Mouse (Mus musculus): ENCODE results near the gene Hoxc6.

Gene Hoxc6

GRCm38 (mm10) chr15:103014166-103015008, 16.3 kb downstream of the Hoxc6 start:
- no peak for DNase-seq

- no peak for DNase-seq
Measured at GRCm38 (mm10) chr15:103015009-103015399, 16.9 kb downstream of the Hoxc6 start.

DNA sequence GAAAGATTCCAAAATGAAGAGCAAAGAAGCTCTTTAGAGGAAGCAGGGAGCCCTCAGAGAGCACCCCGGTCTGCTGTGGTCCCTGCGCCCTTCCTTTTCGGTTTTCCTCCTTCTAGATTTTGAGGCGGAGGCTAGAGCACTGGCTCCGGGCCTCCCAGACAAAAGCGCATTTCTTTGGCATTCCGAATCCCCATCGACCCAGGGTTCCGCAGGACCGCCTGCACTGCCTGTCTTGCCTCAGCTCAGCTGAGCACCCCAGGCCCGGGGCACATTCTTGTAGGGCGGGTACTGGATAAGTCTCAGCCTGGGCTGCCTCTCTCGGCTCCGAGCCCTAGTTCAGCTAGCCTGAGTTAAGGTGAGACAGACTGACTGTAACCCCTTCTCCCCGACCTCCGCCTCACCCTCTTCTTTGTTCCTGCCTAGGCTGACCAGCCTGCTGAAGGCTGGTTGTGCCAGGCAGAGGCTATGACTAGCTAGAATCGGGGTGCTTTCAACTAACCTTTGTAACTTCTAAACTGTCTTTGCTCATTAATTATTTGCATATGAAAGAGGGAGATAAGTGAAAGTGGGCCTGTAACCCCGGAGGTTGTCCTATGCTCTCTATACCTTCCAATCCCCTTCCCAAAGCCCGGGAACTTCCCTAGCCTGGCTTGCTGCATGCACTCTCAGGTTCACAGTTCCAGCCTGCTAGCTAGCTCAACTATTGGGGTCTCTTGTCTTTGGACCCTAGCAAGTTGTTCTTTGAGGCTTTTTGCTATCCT, 17.5 kb downstream of the Hoxc6 start:
- DNase-seq, result no peak

DNA sequence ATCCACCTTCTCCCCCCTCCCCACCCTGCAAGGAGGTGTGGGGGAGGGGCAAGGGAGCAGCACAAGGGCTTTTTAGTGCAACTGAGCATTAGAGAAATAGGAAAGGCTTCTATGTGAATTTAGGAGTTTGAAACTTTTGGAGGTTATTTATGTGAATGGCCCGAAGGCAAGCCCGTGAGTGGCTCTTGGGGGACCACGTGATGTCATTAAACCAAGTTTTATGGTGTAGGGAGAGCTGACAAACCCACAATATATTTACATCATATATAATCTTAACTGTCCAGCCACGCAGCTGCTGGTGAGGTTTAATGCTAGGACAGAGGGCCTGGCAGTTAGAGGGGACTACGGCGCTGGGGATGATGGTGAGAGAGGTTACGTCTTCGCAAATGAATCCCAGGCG, 20.6 kb downstream of the Hoxc6 start, which contains the start of gene Hoxc4:
Gene Hoxc4 (plus strand): TSS at position 299 of the 400 bp plus-strand sequence.
- no peak for DNase-seq

- no peak for DNase-seq
Measured at GRCm38 (mm10) chr15:103020899-103021418, 22.9 kb downstream of the Hoxc6 start.

GRCm38 (mm10) chr15:103021544-103021943, 23.5 kb downstream of the Hoxc6 start:
- DNase-seq, result no peak

DNA sequence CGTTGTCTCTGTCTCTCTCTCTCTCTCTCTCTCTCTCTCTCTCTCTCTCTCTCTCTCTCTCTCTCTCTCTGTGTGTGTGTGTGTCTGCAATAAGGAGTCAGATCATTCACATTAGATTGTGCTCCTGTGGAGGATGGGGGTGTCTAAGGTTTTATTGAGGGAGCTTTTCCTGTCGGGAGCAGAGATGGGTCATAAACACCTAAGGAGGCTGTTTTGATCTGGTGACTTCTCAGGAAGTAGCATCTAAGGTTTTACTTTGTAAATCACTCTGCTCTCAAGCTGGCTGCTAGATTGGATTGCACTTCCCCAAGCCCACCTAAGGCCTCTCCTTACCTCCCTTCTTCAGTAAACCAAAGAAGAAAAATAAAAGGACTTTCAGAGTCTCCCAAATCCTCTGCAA, 26.1 kb downstream of the Hoxc6 start:
- no peak for DNase-seq

DNA sequence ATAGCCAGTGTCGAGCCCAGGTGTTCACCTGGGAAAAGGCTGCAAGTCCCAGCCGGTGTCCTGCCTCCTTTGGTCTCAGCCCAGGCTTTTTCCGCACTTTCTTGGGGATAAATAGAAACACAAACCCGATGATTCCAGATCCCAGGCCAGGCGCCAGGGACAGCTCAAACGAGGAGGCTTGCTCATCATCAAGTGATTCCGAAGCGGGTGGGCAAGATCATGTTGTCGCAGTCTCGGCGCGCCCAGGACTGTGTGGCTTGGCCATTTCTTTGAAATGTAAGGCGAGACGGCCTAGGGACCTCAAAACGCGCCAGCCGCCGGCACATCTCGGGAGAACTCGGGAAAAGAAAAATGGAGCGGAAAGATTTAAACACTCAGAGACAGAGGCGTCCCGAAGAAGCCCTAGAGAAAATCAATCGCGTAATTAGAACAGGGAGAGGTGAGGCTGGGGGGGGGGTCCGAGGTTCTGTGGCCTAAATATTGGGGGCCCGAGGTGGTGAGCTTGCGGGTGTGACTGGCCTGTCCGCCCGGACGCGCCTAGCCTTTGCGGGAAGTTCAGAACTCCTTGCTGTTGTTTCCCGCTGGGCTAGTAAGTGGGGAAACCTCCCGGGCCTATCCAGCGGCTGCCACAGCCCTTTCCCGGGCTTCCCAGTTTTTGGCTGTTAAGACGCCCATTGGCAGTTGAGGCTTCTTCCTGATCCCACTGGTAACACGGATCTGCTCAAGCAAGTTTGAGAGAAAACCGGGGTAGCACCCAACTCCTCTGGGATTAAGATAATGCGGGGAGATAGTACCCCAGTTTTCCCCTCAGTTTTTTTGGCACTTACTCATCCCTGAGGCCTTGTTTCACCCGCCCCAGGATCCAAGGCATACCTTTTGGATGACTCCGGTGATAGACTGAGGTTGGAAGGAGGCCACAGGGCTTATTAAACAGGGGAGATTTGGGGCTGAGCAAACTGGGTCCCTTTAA, 29.5 kb downstream of the Hoxc6 start:
- no peak for DNase-seq

DNA sequence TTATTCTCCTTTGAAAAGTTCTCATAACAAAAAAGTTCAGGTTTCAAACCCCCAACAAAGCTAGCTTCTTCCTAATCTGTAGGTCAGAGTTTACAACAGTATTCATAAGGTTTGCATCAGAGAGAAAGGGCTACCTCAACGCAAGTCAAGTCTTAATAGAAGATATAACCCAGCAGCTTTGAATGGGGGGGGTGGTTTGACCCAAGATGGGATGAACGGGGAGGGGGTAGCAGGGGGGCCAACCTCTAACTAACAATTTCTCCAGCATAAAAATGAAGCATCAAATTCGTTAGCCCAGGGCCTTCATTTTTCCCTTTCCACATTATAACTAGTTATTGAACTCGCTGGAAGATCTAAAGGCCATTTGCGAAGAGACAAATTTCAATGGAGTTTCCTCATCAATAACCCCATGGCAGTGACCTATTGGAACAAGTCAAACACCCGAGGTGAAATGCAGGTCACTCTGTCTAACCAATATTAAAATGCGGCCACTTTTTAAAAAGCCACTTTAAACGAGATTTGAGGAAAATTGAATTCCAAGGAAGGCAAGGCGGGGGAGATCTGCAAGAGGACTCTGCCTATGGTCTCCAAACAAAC, 31.0 kb downstream of the Hoxc6 start:
- DNase-seq, result no peak

- no peak for DNase-seq
Measured at GRCm38 (mm10) chr15:103030142-103030541, 32.1 kb downstream of the Hoxc6 start.

DNA sequence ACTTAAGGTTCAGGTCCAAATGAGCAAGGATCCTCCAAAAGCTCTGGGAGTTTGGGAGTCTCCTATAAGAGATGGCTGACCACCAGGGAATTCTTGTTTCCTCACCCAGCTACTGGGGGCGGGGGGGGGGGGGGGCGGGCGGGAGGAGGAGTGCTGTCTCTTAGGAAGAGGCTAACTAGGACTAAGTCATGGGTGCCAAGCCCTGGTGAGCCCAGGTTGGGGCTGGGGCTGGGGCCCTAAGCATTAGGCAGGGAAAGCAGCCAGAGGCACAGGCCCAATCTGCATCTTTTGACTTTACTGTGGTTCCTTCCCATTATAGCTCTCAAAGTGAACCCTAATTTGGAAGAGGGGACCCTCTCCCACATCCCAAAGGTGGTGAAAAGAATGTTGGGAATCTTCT, 34.1 kb downstream of the Hoxc6 start:
- no peak for DNase-seq

DNA sequence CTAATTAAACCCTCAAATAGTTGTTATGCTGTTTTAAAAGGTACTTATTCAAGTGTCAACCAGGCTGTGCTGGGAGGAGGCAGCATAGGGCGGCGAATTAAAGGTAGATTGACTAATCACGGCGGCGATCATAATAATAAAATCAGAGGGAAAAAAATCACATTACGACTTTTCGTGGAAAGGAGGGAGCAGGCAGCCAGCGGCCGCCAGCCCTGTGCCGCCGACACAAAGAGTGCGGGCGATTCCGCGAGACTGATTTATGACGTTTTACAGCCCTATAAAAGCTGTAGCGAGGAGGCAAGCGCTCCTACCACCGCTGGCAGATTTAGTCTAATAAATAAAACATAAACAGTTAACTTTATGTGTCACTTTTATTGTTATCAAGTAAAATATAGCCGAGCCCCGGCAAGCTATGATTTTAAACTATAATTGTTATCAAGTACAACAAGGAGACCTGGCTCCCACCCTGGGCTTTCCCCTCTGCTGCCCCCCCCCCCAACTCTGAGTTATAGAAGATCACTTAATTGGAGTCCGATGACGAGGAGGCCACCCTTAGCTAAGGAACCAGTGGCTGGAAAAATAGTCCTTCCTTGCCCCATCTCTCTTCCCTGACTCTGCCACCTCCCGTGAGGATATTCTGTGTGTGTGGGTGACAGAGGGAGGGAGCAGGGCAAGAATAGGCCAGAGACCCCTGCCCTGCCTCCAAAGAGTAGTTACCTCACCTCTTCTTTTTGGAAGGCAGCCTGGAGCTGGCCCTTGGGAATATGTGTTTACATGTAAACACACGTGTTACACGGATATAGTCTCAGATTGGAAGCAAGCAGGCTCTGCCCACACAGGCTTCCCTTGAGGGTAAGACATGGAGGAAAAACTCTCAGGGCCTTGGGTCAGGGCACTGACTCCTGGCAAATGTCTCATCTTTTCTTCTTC, 34.9 kb downstream of the Hoxc6 start:
- no peak for DNase-seq

DNA sequence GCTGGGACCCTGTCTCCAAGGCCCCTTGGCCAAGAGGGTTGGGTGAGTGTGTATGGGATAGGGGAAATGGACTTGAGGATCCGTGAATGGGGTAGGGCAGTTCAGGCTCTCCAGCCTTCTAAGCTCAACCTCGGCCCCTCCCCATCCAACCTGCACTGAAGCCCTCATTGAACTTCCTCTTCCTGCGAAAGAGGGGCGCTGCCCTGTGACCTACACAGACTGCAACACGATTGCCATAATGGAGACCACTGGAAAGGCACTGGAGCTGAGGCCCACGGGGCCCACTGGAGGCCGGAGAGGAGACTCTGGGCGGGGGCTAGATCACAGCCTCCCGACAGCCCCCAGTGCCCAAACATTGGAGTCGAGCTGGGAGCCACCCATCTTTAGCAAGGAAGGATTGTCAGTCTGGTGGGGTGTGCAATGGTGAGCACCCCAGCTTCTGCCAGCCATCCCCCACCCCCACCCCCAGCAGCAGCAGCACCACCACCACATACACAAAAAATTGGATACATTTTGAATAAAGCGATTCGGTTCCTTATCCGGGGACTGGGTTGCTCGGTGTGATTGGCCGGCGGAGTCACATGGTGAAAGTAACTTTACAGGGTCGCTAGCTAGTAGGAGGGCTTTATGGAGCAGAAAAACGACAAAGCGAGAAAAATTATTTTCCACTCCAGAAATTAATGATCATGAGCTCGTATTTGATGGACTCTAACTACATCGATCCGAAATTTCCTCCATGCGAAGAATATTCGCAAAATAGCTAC, 36.2 kb downstream of the Hoxc6 start:
- no peak for DNase-seq

GRCm38 (mm10) chr15:103034807-103035547, 36.9 kb downstream of the Hoxc6 start:
- DNase-seq, result no peak

DNA sequence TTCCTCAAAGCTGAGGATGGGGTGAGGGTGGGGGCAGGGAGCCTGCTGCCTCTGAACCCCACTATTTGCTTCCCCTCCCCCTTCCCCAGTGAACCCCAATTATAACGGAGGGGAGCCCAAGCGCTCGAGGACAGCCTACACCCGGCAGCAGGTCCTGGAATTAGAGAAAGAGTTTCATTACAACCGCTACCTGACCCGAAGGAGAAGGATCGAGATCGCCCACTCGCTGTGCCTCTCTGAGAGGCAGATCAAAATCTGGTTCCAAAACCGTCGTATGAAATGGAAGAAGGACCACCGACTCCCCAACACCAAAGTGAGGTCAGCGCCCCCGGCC, 37.5 kb downstream of the Hoxc6 start:
- no peak for DNase-seq

DNA sequence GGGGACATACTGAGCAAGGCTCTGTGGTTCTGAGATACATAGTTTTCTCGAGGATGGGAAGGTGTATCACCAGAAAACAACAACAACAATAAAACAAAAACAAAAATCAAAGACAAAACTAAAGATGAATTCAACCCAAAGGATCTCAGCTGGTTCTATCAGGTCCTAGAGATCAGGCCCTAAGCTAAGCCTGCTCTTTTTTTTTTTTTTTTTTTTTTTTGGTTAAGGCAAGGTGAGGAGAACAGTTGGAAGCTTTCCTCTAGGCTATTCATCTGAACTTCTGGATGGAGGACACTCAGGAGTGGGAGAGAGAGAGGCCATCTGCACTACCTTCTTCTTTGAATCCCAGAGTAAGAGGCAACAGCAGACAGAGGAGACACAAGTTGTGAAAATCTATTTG, 39.5 kb downstream of the Hoxc6 start:
- no peak for DNase-seq

DNA sequence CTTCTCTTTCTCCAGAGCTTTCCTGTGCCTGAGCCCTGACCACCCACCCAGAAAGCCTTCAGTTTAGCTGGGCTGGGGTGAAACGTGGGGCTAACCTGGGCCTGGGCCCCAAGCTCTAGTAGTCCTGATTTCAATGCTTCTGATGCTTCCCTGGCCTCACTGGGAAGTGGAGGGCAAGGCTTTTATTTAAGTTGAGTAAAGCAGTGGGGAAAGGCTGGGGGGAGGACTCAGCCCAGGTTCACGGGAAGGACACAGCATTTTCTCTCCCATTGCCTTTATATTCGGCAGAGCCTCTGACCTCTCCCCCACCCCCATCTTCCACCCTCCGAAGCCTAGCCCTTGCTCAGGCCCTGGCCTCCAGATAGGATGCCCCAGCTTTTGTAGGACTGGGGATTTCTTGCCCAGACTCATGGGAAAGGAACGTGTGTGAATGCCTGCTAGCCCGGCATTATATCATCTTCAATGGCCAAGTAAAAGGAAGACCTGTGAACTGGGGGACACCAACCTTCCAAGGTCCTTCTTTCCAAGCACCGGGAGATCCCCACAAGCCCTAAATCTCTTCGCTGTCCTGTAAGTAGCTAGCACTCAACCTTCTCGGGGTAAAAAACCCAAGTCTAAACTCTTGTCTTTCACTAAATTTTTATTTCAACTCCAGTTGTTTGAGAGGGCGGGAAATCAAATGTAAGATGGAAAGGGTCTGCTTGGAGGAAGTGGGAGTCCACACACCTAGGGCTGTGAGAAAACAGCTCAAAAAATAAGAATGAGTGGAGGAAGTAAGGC, 40.8 kb downstream of the Hoxc6 start:
- DNase-seq, result no peak

- DNase-seq, result no peak
Measured at GRCm38 (mm10) chr15:103039609-103040008, 41.6 kb downstream of the Hoxc6 start.

DNA sequence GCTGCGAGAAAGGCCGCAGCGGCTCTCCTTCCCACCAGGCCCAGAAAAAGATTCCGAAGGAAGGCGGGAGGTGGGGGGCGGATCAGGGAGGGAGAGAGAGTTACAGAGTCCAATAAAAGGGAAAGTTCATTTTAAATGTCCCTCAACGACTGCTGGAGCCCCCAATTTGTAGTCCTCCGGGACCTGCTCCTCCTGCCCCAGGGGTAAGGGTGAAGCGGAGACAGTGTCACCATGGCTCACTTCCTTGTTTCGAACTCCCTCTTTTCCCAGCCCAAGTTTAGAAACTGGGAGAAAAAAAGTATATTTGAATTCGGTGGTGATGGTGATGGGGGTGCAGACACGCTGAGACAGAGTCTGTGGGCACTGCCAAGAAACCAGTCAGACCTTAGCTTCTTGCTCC, 42.5 kb downstream of the Hoxc6 start:
- DNase-seq, result no peak

Data from lung, postnatal 10 days (tissue).